Mouse (Mus musculus) erythroid progenitor cell, adult 5-6 weeks (primary cell): ENCODE data around the gene L3mbtl2. TPM values are rescaled to one million over a fixed set of nuclear protein-coding genes. Genes with fewer than 3 reads are reported as not detected.

Experiments
- ATAC-seq: replicated peaks from 2 replicates; pipeline ENCODE4 v1.8.0; 2016; ENCODE audit warnings: moderate number of reproducible peaks, mild to moderate bottlenecking, moderate TSS enrichment, inconsistent platforms; ENCODE audit not compliant: poor library complexity, low FRiP score, severe bottlenecking
- total RNA-seq, 2 experiments: library from RNA; stranded (forward) in 1 of 2; stranded (reverse) in 1 of 2; fragments of 150-400 nt in 1 of 2; fragments of 186-747, 209-891 nt in 1 of 2; gene quantifications; 2 replicates each; pipeline versions ENCODE4 v1.2.3 to v1.2.4; 2015 to 2017; ENCODE audit warnings: low replicate concordance in 2 of 2

L3mbtl2 gene
- total RNA-seq, 2 experiments from 2014 or later: 10.4 to 10.9 TPM

DNA sequence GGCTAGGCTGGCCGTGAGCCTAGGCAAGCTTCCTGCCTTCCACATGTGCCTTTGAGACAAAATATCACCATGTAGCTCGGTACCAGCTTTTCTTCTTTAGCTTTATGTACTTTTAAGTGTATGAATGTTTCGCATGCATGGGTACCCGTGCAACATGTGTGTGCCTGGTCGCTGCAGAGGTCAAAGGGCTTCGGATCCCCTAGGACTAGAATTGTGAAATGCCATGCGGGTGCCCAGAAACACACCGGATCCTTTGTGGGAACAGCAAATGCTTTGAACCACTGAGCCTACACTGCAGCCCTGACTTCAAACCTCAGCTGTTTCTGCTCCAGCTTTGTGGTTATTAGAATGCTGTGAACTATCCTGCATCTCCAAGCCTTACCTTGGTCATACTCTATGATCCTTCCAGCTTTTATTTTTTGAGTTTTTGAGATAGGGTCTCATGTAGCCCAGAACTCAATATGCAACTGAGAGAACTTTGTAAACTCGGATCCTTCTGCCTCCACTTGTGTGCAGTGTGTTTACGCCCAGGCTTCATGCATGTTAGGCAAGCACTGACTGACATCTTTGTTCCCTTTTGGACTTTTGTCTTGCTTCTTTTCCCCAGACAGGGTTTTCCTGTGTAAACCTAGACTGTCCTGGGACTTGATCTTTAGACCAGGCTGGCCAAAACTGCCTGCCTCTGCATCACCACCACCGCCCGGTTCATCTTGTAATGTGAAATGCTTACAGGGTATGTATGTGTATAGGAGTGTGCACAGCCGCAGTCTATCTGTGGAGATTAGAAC lies 38.8 kb downstream of the L3mbtl2 start:
- ATAC-seq: no peak

DNA sequence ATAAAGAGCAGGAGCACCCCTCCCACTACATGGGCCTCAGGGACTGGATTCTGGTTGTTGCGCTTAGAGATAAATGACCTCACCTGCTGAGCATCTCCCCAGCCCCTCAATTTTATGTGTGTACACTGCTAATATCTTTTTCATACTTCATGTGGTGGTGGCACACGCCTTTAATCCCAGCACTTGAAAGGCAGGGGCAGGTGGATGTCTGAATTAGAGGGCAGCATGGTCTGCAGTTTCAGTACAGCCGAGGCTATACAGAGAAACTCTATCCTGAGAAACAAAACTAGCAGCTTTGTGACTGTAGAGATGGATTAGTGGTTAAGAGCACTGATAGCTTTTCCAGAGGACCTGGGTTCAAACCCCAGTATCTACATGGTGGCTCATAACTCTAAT lies 39.4 kb downstream of the L3mbtl2 start:
- ATAC-seq: no peak

DNA sequence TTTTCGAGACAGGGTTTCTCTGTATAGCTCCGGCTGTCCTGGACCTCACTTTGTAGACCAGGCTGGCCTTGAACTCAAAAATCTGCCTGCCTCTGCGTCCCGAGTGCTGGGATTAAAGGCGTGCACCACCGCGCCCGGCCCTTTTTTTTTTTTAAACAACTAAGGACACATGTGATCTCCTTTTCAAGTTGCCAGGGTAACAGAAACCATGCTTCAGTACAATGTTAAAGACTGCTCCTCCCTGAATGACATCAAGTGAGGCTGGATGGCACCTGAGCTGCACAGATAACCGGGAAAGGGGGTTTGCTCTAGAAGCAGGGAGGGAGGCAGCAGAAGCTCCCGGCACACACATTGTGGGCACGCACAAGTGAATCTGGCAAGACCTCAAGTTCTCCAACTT lies 45.3 kb downstream of the L3mbtl2 start:
- no peak for ATAC-seq

DNA sequence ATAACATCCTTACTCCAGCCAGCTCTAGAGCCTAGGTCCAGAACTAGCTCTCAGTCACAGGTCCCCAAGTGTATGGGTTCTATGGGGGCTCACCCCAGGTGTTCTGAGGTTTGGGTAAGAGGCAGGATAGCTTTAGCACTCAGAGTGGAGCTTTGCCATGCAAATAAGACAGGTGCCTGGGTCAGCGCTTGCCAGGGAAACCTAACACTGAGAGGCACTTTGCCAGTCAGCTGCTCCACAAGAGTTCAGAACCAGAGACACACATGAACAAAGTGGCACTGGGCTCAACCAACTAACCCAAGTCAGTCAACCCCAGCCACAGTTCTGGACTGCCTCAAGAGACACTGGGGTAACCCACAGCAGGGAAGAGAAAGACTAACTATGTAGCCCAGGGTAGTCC lies 46.0 kb downstream of the L3mbtl2 start:
- ATAC-seq: no peak

DNA sequence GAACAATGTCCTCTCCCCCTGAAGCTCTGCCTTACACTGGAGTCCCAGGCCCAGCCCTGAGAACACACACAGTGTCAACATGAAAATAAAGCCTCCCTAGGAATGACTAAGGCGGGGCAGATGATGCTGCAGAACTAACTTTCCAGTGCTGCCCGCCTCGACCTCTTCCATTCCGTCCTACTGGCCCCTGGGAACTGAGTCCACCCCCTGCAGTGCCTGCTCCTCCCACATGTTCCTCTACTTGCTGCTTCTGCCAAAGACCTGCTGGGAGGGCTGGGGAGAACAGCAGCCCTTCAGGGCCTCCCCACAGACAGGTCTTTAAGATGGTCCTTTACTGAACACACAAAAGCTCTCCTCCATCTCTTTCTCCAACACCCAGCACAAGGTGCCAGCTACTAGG lies 47.1 kb downstream of the L3mbtl2 start:
- ATAC-seq: no peak

DNA sequence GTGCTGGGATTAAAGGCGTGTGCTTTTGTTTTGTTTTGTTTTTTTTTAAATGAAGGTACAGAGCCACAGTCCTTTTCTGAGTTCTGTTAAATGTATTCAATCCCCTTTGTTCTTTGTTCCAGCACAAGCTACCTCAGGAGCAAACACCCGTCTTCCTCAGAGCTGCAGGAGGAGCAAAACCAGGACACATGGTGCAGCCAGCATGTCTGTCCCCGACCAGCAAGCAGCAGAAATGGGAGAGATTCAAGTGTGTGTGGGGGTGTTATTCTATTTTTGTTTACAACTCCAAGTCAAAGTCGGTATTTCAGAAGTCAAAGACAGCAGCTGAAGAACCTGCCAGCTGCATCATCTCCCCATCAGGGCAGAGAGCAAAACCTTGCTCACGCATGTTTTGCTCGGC lies 50.1 kb downstream of the L3mbtl2 start:
- ATAC-seq: no peak

DNA sequence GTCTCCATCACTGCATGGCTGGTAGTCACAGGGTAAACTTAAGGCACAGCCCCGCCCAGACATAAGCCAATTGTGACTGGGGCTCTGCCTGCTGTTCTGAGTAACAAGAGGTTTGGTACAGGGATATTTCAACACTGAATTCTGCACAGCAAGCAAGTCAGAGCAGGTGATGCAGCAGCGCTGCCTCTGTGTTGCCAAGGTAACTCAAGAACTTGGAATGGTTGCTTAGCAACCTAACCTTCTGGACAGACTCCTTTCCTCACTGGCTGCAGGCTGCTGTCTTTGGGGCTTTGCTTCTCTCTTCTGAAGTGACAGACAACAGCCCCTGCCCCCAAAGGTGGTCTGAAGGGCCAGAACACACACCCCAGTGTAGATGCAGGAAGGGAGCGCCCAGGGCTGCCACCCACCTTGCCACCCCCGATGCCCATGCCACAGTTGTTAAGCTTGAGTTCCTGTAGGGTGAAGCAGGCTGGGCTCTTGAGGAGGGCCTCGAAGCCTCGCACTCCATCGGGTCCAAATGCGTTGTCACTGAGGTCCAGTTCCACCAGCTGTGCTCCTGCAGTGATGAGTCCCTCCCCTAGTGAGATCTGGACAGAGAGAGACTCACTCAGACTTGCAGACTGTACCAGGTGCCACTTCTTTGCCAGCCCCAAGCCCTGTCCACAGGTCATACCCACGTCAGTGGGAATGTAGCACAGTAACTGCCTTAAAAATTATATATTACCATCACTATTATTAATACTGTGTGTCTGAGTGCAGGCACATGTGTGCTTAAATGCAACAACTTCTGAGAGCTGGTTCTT lies 54.8 kb downstream of the L3mbtl2 start:
- ATAC-seq: no peak

DNA sequence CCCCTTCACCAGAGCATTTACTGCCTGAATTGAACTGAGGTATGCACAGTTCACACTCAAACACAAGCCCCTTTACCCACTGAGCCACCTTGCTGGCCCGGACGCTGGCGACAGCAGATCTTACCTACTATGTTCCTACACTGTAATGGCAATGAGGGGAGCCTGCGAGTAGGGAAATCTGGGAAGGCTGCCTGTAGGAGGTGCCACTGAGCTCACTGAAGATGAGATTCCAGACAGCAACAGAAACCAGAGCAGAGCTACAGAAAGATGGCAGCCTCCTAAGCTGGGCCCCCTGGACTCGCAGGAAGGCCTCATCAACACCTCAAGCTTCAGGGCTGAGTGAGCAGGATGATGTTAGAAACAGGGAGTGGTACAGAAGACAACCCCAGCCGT lies 55.4 kb downstream of the L3mbtl2 start:
- ATAC-seq: no peak

DNA sequence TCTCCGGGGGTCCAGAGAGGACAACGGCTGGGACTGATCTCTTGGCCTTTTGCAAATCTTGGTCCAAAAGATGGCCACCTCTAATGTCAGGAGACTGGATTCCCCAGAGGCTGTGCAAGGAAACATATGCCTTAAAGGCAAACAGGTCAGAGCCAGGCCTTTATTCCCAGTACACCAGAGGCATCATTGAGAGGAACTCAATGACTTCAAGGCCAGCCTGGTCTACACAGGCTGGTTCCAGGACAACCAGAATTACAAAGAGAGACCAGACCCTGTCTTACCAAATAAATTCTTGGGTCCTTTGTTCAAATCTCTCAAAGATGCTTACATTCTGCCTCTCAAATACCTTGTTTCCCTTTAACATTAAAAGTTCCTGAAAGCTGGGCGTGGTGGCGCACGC lies 58.7 kb downstream of the L3mbtl2 start:
- ATAC-seq: no peak

DNA sequence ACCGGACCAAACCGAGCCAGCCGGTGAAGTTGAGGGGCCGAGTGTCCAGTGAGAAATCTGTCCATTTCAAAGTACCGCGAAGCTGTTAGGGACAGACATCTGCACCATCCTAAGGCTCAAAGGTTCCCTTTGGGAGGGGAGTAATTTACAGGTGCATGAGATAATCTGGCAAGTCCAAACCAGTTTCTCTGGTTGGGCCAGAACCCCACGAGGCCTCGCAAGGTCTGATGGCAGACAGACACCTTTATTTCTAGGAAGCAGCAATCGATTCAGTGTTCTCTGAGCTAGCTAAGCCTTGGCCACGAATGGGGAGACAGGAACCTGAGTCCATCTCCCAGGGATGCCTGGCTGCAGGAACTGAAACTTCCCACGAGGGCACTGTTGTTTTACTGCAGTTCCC lies 60.0 kb downstream of the L3mbtl2 start:
- no peak for ATAC-seq

DNA sequence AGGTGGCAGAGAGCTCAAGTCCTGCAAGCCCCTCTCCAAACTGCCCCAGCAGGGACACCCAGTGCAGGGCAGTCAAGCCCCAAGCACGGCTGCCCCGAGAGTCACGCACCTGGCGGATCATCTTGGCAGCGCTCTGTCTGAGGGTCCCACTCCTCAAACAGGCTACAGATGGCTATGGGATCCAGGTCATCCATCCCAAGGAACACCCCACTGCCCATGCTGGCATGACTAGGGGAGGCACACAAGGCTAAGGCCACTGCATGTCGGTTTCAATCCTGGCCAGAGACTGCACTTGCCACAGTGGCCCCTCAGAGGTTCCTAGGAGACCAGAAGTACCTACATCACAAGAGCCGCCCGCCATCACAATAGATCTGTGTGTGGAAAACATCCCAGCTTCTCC lies 62.3 kb downstream of the L3mbtl2 start:
- no peak for ATAC-seq

DNA sequence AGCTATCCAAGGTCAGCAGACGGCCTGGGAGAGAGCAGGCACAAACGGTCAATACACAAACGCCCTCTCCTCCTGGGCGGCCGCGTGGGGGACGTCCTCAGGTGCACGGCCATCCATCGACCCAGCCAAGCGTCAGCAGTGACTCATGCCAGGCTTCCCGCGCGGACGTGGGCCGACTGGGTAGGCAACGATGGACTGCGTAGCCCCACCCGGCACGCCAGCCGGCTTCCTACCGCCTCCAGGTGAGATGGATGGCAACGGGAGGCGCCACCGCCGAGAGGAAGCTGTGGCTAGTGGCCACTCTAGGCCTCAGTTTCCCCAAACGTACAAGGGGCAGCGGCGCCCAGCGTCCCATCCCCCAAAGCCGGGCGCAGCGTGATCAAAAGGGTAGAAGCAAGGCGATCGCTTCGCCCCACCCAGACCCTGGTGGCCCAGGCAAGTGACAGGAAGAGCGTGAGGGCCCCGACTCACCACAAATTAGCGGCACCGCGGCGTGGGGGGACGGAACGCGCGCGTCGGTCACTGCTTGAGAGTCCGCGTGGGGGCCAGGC lies 65.6 kb downstream of the L3mbtl2 start:
- peak; percentile 65 for ATAC-seq

DNA sequence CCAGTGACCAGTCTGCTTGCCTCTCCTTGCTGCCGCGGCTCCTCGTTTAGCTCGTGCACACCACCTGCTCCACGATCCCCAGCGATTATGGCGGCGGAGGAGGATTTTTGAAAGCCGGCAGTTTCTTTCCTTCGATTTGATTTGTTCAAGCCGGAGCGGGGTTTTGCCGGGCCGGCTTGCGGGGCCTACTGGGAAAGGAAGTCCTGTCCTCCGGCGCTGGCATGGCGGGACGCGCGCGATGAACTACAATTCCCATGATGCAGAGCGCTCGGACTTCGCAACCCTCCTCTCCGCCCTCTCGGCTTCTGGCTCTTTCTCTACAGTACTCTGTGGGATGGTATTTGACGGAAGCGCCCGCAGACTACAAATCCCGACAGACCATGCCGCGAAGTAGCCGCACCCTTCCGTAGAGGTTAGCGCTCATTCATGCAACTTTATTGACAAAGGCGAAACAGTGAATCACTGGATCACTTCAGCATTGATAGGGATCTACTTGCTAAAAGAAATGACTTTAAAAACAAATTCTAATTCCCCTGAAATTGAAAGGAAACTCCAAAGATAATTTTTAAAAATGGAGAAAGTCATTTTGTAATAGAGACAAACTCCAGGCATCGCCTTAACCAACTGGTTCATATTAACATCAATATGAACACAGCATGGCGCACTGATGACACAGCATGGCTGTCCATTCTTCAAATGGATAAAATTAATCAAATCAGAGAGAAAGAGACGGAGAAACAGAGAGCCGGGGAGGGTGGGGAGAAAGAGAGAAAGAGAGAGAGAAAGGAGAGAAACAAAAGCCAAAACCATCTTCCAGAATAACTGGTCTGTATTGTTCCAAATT lies 66.3 kb downstream of the L3mbtl2 start:
- peak; percentile 92 for ATAC-seq

DNA sequence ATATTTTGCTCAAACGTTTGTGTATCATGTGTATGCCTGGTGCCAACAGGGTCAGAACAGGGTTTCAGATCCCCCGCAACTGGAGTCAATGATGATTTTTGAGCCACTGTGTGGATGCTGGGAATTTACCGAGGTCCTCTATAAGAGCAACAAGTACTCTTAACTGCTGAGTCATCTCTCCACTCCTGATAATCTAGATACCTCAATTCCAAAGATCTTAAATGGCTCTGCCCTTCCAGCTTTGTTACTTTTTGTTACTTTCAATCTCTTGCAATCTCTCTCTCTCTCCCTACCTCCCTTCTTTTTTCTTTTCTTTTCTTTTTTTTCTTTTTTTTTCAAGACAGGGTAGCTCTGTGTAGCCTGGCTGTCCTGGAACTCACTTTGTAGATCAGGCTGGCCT lies 71.4 kb downstream of the L3mbtl2 start:
- no peak for ATAC-seq

Other genes starting within 250 kb of the L3mbtl2 start
- 65.4 and 79.6 TPM in 2 replicates for gene Rbx1, start 197.6 kb upstream of the L3mbtl2 start, total RNA-seq (2015; ENCODE audit: low replicate concordance)
- 52.0 and 67.4 TPM in 2 replicates for gene Rbx1, start 197.6 kb upstream of the L3mbtl2 start, total RNA-seq (2017; ENCODE audit: low replicate concordance)
- 135 and 137 TPM in 2 replicates for gene Ep300, start 78.5 kb upstream of the L3mbtl2 start, total RNA-seq (2015; ENCODE audit: low replicate concordance)
- 81.7 and 111 TPM in 2 replicates for gene Ep300, start 78.5 kb upstream of the L3mbtl2 start, total RNA-seq (2017; ENCODE audit: low replicate concordance)
- not detected in 2 replicates for gene Chadl, start 33.4 kb downstream of the L3mbtl2 start, total RNA-seq (2015; ENCODE audit: low replicate concordance)
- gene Chadl, start 33.4 kb downstream of the L3mbtl2 start, total RNA-seq (2017; ENCODE audit: low replicate concordance): not detected in 2 replicates
- gene Zc3h7b, start 81.2 kb downstream of the L3mbtl2 start, total RNA-seq (2015; ENCODE audit: low replicate concordance): 4.6 and 7.2 TPM in 2 replicates
- 1.8 and 3.6 TPM in 2 replicates for gene Zc3h7b, start 81.2 kb downstream of the L3mbtl2 start, total RNA-seq (2017; ENCODE audit: low replicate concordance)
- gene Rangap1, start 81.6 kb downstream of the L3mbtl2 start, total RNA-seq (2015; ENCODE audit: low replicate concordance): 103 and 106 TPM in 2 replicates
- 162 and 182 TPM in 2 replicates for gene Rangap1, start 81.6 kb downstream of the L3mbtl2 start, total RNA-seq (2017; ENCODE audit: low replicate concordance)
- 1.7 and 3.2 TPM in 2 replicates for gene Tef, start 138.5 kb downstream of the L3mbtl2 start, total RNA-seq (2015; ENCODE audit: low replicate concordance)
- 1.4 and 2.1 TPM in 2 replicates for gene Tef, start 138.5 kb downstream of the L3mbtl2 start, total RNA-seq (2017; ENCODE audit: low replicate concordance)
- 9.7 and 10.5 TPM in 2 replicates for gene Tob2, start 194.9 kb downstream of the L3mbtl2 start, total RNA-seq (2015; ENCODE audit: low replicate concordance)
- 8.7 and 9.4 TPM in 2 replicates for gene Tob2, start 194.9 kb downstream of the L3mbtl2 start, total RNA-seq (2017; ENCODE audit: low replicate concordance)
- gene Phf5a, start 208.0 kb downstream of the L3mbtl2 start, total RNA-seq (2015; ENCODE audit: low replicate concordance): 49.0 and 58.3 TPM in 2 replicates
- 18.6 and 46.0 TPM in 2 replicates for gene Phf5a, start 208.0 kb downstream of the L3mbtl2 start, total RNA-seq (2017; ENCODE audit: low replicate concordance)
- 44.4 and 51.5 TPM in 2 replicates for gene Aco2, start 208.4 kb downstream of the L3mbtl2 start, total RNA-seq (2015; ENCODE audit: low replicate concordance)
- gene Aco2, start 208.4 kb downstream of the L3mbtl2 start, total RNA-seq (2017; ENCODE audit: low replicate concordance): 72.2 and 113 TPM in 2 replicates